Mouse (Mus musculus) G1E (cell line): ENCODE data around the gene 4933405L10Rik.

Experiments
- CTCF ChIP-seq: IDR thresholded peaks from 2 replicates; pipeline ENCODE4 v1.5.1; 2012; ENCODE audit warnings: low read depth, low read length, inconsistent platforms, mixed read lengths
- GATA1 ChIP-seq: IDR thresholded peaks from 2 replicates; pipeline ENCODE4 v1.6.1; 2012; ENCODE audit warnings: borderline replicate concordance, low read length, inconsistent platforms, mixed read lengths
- GATA2 ChIP-seq: IDR thresholded peaks from 2 replicates; pipeline ENCODE4 v1.6.1; 2012; ENCODE audit warnings: low read depth, low read length, inconsistent platforms, borderline replicate concordance
- POLR2AphosphoS5 ChIP-seq: IDR thresholded peaks from 2 replicates; pipeline ENCODE4 v1.6.1; 2012; ENCODE audit warnings: low read depth, low read length, inconsistent platforms; ENCODE audit not compliant: insufficient replicate concordance
- TAL1 ChIP-seq: conservative IDR thresholded peaks from 2 replicates; pipeline ENCODE4 v1.6.1; 2012; ENCODE audit warnings: low read depth, low read length, inconsistent platforms, mixed read lengths

GRCm38 (mm10) chr8:105704955-105705354 is 2.5 kb upstream of the 4933405L10Rik start:
- TF ChIP-seq CTCF (no peak), TAL1 (no peak), GATA2 (no peak), POLR2AphosphoS5 (no peak), GATA1 (no peak)
